Mouse (Mus musculus): ENCODE data around the gene Stxbp2.
A peak's percentile ranks its signal among the peaks of the same experiment; 100 is the strongest.
"Not testable (repeated sequence)": the region's sequence is repeated elsewhere in the genome, so short reads cannot be mapped to it uniquely, and the experiment has no call there.

The Stxbp2 gene

DNA sequence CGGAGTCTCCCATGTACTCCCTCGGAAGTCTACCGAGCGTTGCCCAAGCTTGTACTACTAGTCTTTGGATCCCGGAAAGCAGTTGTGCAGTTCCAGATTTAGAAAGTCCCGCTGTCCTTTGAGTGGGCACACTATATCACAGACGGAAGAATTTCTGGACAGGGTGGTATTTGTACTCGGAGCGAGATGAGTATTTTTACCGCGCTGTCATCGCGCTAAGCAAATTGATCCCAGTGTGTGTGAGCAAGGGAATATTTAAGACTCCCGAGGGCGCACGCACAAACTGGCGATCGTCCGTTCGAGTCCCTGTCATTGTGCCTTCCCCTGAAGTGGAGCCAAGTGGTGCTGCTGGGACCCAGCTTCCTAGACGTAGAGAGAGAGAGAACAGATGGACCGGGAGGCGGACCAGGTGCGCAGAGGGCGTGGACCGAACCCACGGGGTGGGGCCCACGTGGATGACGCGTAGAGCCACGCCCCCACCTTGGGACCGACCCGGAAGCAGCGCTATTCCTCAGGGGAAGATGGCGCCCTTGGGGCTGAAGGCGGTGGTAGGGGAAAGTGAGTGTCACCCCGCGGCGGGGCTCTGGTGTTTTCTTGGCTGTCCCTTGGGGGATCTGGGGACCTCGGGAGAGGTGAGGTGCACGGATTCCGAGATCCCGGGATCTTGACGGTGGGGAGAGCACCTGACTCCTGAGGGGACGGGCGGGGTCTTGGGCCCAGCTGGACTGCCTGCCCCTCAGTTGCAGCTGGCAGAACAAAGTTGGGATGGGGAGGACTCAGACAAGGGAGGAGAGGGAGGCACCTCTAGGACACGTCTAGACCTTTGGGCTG lies at the start of gene Stxbp2:
Stxbp2 (plus strand) TSS at position 309 of the 831 bp plus-strand sequence.
- DNase-seq = peak; percentile 93

- DNase-seq = not testable (repeated sequence)
Observed at GRCm38 (mm10) chr8:3581961-3582360, 48.8 kb upstream of the Stxbp2 start.

GRCm38 (mm10) chr8:3586452-3586851 lies 44.3 kb upstream of the Stxbp2 start:
- no peak for DNase-seq

GRCm38 (mm10) chr8:3586993-3587390 lies 43.8 kb upstream of the Stxbp2 start, which contains the start of gene Camsap3:
Camsap3 (plus strand) TSS chr8:3587293.
- no peak for DNase-seq

GRCm38 (mm10) chr8:3587391-3588257 lies 43.1 kb upstream of the Stxbp2 start:
- peak; percentile 58 to 59 for DNase-seq

DNA sequence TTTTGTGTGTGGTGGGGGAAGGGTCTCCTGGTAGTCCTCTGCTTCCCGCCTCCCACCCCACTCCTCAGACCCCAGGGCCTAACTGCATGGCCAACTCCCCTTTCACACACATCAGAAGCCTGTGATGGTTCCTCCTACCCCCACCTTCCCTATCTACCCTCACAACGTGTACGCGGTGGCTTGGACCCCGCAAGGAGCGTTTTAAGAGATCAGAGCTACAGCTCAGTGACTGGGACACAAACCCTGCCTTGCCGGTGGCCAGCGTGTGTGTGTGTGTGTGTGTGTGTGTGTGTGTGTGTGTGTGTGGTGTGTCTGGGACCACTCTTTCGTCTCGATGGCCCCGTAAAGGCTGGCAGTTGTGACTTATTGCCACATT lies 42.5 kb upstream of the Stxbp2 start:
- DNase-seq = no peak

GRCm38 (mm10) chr8:3593470-3593869 lies 37.3 kb upstream of the Stxbp2 start:
- no peak for DNase-seq

DNA sequence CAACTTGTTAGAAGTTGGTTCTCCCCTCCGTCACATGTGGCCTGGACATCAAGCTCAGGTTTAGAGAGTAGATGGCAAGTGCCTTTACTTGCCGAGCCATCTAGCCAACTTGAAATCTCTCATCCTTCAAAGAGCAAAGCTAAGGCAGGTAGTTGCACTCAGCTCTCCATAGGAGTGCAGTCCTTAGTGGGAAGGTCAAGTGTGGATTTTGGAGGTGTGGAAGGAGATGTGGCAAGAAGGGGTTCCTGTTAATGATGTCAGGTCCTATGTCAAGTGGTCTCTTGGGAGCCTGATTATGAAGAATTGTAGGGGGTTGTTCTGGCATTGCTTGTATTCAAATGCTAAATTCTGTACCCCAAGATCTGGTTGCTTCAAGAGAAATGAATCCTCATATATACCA lies 36.3 kb upstream of the Stxbp2 start:
- DNase-seq = no peak

DNA sequence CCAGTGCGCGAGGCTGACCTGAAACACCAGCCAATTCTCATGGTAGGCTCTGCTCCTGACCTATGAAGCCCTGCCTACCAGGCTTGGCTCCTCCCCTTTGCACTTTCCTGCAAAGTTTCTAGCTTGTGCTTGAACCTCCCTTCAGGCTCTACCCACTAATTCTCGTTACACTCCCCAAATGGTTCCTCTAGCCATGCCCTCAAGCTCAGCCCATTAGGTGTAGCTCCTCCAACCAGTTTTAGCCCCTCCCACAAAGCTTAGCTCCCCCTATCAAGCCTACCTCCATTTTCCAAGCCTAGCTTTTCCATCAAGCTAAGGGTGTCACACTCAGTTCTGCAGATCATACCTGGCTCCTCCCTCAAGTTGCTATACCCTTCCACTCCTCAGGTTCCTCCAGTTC lies 32.7 kb upstream of the Stxbp2 start:
- no peak for DNase-seq

- DNase-seq = no peak
Observed at GRCm38 (mm10) chr8:3599219-3599618, 31.5 kb upstream of the Stxbp2 start.

GRCm38 (mm10) chr8:3600401-3600800 lies 30.4 kb upstream of the Stxbp2 start:
- DNase-seq = no peak

DNA sequence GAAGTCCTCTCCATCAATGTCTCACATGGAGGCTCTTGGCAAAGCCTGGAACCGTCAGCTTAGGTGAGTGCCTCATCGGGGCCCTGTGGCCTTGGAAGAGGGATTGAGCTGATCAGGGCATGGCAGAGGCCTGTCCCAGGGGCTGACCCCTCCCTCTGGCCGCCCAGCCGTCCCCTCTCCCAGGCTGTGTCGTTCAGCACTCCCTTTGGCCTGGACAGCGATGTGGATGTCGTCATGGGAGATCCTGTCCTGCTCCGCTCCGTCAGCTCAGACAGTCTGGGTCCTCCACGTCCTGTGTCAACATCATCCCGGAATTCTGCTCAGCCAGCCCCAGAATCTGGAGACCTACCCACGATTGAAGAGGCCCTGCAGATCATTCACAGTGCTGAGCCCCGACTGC lies 27.3 kb upstream of the Stxbp2 start:
- no peak for DNase-seq

- no peak for DNase-seq
Observed at GRCm38 (mm10) chr8:3606593-3606992, 24.2 kb upstream of the Stxbp2 start.

GRCm38 (mm10) chr8:3607822-3608221 lies 22.9 kb upstream of the Stxbp2 start:
- DNase-seq = no peak

DNA sequence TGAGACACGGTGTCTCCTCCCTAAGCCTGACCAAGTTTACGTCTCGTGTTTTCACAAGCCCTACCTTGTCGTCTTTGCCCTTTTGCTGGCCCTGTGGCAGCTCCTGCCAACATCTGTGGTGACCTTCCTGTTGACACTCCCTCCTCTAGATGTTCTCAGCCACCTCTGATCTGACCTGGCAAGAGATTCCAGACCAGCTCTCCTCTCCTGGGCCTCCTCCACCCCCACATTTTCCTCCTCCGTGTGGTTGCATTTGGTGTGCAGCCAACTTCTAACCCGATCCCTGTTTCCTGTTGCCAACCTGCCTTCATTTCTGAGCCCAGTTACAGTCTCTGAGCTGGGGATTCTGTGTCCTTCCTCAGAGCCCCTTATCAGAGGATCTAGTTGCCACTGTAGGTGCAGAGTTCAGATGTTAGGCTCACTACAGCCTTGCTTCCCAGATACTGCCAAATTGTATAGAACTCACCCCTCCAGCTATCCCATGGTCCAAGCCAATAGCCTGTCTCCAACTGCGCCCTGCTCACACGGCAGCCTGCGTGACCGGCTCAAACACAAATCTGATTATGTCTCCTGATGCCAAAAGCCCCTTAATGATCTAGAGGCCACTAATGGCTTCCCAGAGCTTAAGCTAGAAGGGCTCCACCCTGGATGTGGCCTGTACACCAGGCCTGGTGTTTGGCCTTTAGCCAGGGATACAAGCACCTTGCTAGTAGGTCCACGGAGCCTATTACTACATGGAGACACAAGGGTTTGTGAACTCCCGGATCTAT lies 21.5 kb upstream of the Stxbp2 start:
- DNase-seq = no peak

GRCm38 (mm10) chr8:3609816-3610150 lies 21.0 kb upstream of the Stxbp2 start:
- no peak for DNase-seq

DNA sequence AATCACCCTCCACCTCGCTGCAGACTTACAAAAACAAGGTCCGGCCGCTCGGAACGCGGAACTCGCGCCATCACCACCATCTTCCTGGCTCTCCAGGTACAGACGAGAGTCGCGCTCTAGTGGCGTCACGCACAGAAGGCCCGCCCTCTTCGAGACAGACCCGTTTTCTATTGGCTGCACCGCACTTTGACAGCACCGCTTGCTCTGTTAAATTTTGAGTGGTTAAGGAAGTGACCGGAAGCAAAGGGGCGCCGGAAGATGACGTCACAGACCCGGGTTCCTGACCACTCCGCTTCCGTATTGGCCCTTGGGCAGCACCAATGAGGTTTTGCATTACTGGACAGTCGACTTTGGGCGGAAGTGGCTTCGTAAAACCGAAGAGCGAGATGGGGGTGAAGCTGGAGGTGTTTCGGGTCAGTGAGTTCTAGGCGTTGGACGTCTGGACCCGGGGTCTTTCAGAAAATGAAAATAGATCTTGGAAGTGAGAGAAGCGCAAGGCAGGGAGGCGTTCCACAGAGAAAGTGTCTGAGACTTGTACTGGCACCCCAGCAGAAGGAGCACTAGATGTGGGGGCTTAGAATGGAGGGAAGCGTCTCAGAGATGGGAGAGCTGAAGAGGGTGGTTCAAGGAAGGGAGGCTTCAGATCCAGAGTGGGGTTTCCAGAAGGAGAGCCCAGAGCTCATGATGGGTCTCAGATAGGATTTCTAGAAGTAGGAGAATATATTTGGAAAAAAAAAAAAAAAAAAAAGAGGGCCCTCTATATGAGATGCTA lies 9.4 kb upstream of the Stxbp2 start, which contains the start of the genes Xab2 and Pet100:
Xab2 (minus strand) TSS at position 118 of the 772 bp plus-strand sequence.
Pet100 (plus strand) TSS at position 350 of the 772 bp plus-strand sequence.
- DNase-seq = peak; percentile 97 to 98

GRCm38 (mm10) chr8:3622119-3622518 lies 8.6 kb upstream of the Stxbp2 start:
- DNase-seq = no peak

DNA sequence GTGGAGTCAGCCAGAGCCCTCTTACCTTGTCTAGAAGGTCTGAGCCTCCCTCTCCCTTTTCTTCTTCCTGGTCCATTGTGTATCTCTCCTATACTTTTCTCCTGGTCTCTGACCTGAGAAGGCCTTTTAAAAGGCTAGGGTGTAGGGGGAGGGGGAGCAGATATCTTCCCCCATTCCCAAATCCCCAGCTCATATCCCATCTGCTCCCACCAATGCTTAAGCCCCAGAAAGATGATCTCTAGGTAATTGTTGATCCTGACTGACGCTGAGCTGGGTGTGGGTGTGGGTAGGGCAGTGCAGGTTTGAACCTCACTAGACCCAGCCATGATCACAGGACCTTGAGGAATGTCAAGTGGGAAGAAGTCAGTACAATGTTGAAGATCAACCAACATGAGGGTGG lies 5.3 kb upstream of the Stxbp2 start, which contains the start of gene Pcp2:
Pcp2 (minus strand) TSS at position 101 of the 400 bp plus-strand sequence.
- DNase-seq = no peak

GRCm38 (mm10) chr8:3626971-3627370 lies 3.8 kb upstream of the Stxbp2 start:
- DNase-seq = no peak

DNA sequence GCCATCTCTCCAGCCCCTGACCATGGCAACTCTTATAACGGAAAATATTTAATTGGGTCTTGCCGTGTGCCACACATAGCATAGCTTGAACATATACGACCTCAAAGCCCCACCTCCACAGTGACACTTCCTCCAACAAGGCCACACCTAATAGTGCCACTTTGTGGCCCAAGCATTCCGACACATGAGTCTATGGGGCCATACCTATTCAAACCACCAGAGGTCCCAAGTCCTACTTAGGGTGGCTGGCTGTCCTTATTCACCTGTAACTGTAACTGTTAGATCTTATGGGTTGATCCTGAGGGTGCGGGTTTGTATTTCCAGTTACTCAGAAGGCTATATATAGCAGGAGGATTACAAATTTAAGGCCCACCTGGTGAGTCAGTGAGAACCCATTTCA lies 2.7 kb upstream of the Stxbp2 start:
- DNase-seq = peak; percentile 66 to 74

DNA sequence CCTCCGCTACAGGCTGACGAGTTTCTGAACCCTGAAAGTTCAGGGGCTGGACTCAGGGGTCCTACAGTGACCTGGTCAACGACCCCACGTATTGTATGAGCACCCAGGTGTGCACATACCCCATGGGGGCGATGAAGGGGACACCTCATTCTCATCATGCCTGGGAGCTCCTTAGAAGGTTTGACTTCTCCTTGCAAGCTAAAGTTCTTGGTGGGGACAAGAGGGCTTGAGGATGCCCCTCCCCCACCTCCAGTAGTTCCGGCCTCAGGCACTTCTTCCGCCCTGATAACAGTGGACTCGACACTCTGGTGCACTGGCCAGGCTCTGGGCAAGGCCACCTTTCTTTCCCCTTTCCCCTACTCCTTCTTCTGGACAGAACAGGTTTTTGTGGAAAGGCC lies 722 bp downstream of the Stxbp2 start:
- peak; percentile 35 to 40 for DNase-seq

Measured in B cell, adult 2 months (primary cell).